Mouse (Mus musculus) olfactory bulb, adult 2 months (tissue): Measurements from ENCODE around the gene 9930111J21Rik1.
"Not testable (repeated sequence)": the region's sequence is repeated elsewhere in the genome, so short reads cannot be mapped to it uniquely, and the experiment has no call there.

ENCODE experiments used
- CTCF ChIP-seq: fragments of 200-500 bp; IDR thresholded peaks from 2 replicates; pipeline ENCODE4 v1.5.1; 2012; ENCODE audit warnings: low read depth, mild to moderate bottlenecking, low read length, moderate library complexity; ENCODE audit not compliant: insufficient read depth
- POLR2A ChIP-seq: fragments of 200-500 bp; IDR thresholded peaks from 2 replicates; pipeline ENCODE4 v1.6.1; 2012; ENCODE audit warnings: mild to moderate bottlenecking, low read depth, low read length, moderate library complexity; ENCODE audit not compliant: insufficient read depth

DNA sequence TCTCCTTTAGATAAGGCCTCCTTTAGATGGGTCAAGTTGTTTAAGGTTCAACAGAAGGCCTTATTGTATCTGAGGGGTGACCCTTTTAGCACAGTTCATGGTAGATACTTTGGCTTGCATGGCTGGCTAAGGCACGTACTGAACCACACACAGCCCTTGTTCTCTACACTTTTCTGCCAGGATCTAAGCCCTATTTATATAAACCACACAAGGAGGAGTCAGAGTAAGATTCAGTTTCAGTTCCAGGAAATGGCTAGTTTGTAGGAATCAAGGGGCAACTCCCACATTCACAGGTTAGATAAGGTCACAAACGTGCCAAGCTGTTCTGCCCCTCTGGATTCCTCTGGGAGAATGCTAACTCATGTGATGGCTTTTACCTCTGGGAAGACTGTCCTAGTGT lies 14.8 kb upstream of the 9930111J21Rik1 start, which contains the start of gene Tgtp1:
- TF ChIP-seq POLR2A, CTCF: not testable (repeated sequence)
